Mouse (Mus musculus) brown adipose tissue, adult 24 weeks (tissue): ENCODE data around the gene Ndufc1. TPM values are rescaled to one million over a fixed set of nuclear protein-coding genes. Genes with fewer than 3 reads are reported as not detected.
"Not testable (repeated sequence)": the region's sequence is repeated elsewhere in the genome, so short reads cannot be mapped to it uniquely, and the experiment has no call there.

Experiments
- H3K27ac ChIP-seq: fragments of 200-500 bp; replicated peaks from 2 replicates; pipeline ENCODE4 v1.5.1; 2012; ENCODE audit warnings: low read depth, mild to moderate bottlenecking, low read length
- H3K4me1 ChIP-seq: fragments of 200-500 bp; 2 replicates; pipeline ENCODE4 v1.6.1; 2012; ENCODE audit warnings: low read length, mixed read lengths; ENCODE audit not compliant: control insufficient read depth, insufficient read depth, insufficient read length
- H3K4me3 ChIP-seq: fragments of 200-500 bp; 2 replicates; pipeline ENCODE4 v1.5.1; 2012; ENCODE audit warnings: low read depth, mild to moderate bottlenecking, low read length, moderate library complexity; ENCODE audit not compliant: insufficient read depth
- polyA plus RNA-seq: library from polyadenylated mRNA; stranded (reverse); fragments of >200 nt; gene quantifications from 2 replicates; pipeline ENCODE4 v1.2.4, GENCODE M21; 2012; ENCODE audit not compliant: missing spikeins, insufficient read depth, insufficient read length

Gene Ndufc1
- polyA plus RNA-seq, 1 experiment = 1,941 TPM

GRCm38 (mm10) chr3:51402628-51403027, 6.2 kb downstream of the Ndufc1 start:
- Histone ChIP-seq H3K4me3 (no peak overlapping the region), H3K27ac (no peak overlapping the region), H3K4me1 (no peaks in the 10 kb centered on the region)

- not testable (repeated sequence) for H3K4me1 ChIP-seq, H3K4me3 ChIP-seq, H3K27ac ChIP-seq
Observed at GRCm38 (mm10) chr3:51402054-51402453, 6.7 kb downstream of the Ndufc1 start.

- Histone ChIP-seq H3K4me1 (no peaks in the 10 kb centered on the region), H3K4me3 (no peak overlapping the region), H3K27ac (no peak overlapping the region)
Observed at GRCm38 (mm10) chr3:51400682-51401081, 8.1 kb downstream of the Ndufc1 start.

GRCm38 (mm10) chr3:51399531-51399930, 9.3 kb downstream of the Ndufc1 start:
- Histone ChIP-seq H3K4me1 (no peaks in the 10 kb centered on the region), H3K27ac (no peak overlapping the region), H3K4me3 (no peak overlapping the region)

GRCm38 (mm10) chr3:51398667-51399066, 10.1 kb downstream of the Ndufc1 start:
- H3K27ac ChIP-seq = no peak overlapping the region
- no peaks in the 10 kb centered on the region for H3K4me1 ChIP-seq
- no peak overlapping the region for H3K4me3 ChIP-seq

GRCm38 (mm10) chr3:51397700-51398299, 11.0 kb downstream of the Ndufc1 start:
- no peaks in the 10 kb centered on the region for H3K4me1 ChIP-seq
- no peak overlapping the region for H3K4me3 ChIP-seq
- no peak overlapping the region for H3K27ac ChIP-seq

GRCm38 (mm10) chr3:51396219-51397068, 12.3 kb downstream of the Ndufc1 start, which contains the start of gene Mgarp:
Mgarp (minus strand) TSS chr3:51396738.
- Histone ChIP-seq H3K4me1 (no peaks in the 10 kb centered on the region), H3K4me3 (peak within 1 kb of the TSS; percentile 72), H3K27ac (no peak within 1 kb of the TSS)

GRCm38 (mm10) chr3:51395461-51396145, 13.2 kb downstream of the Ndufc1 start:
- no peaks in the 10 kb centered on the region for H3K4me1 ChIP-seq
- no peak overlapping the region for H3K4me3 ChIP-seq
- no peak overlapping the region for H3K27ac ChIP-seq

- Histone ChIP-seq H3K27ac (no peak overlapping the region), H3K4me3 (no peak overlapping the region), H3K4me1 (no peaks in the 10 kb centered on the region)
Observed at GRCm38 (mm10) chr3:51394881-51395280, 13.9 kb downstream of the Ndufc1 start.

GRCm38 (mm10) chr3:51393651-51394050, 15.1 kb downstream of the Ndufc1 start:
- Histone ChIP-seq H3K4me3 (no peak overlapping the region), H3K4me1 (no peaks in the 10 kb centered on the region), H3K27ac (no peak overlapping the region)

- H3K4me1 ChIP-seq, H3K4me3 ChIP-seq, H3K27ac ChIP-seq: not testable (repeated sequence)
Observed at GRCm38 (mm10) chr3:51393018-51393417, 15.8 kb downstream of the Ndufc1 start.

- H3K4me1 ChIP-seq = no peaks in the 10 kb centered on the region
- no peak overlapping the region for H3K27ac ChIP-seq
- H3K4me3 ChIP-seq = no peak overlapping the region
Observed at GRCm38 (mm10) chr3:51391591-51391990, 17.2 kb downstream of the Ndufc1 start.

GRCm38 (mm10) chr3:51391095-51391494, 17.7 kb downstream of the Ndufc1 start:
- no peak overlapping the region for H3K27ac ChIP-seq
- H3K4me1 ChIP-seq = no peaks in the 10 kb centered on the region
- H3K4me3 ChIP-seq = no peak overlapping the region

GRCm38 (mm10) chr3:51388904-51389303, 19.9 kb downstream of the Ndufc1 start:
- no peak overlapping the region for H3K27ac ChIP-seq
- H3K4me1 ChIP-seq = no peaks in the 10 kb centered on the region
- H3K4me3 ChIP-seq = no peak overlapping the region

GRCm38 (mm10) chr3:51387868-51388381, 20.9 kb downstream of the Ndufc1 start:
- H3K4me3 ChIP-seq = no peak overlapping the region
- no peaks in the 10 kb centered on the region for H3K4me1 ChIP-seq
- H3K27ac ChIP-seq = no peak overlapping the region
